Mouse (Mus musculus): ENCODE measurements around the gene Samt2. TPM values are rescaled to one million over a fixed set of nuclear protein-coding genes. Genes with fewer than 3 reads are reported as not detected.
"Not testable (repeated sequence)": the region's sequence is repeated elsewhere in the genome, so short reads cannot be mapped to it uniquely, and the experiment has no call there.

Samt2 gene
- total RNA-seq (2014; fragmentation: Nextera tagmentation) (not detected in 2 replicates), total RNA-seq (2017) (not detected in 2 replicates), polyA plus RNA-seq (2012) (not detected in 2 replicates)

DNA sequence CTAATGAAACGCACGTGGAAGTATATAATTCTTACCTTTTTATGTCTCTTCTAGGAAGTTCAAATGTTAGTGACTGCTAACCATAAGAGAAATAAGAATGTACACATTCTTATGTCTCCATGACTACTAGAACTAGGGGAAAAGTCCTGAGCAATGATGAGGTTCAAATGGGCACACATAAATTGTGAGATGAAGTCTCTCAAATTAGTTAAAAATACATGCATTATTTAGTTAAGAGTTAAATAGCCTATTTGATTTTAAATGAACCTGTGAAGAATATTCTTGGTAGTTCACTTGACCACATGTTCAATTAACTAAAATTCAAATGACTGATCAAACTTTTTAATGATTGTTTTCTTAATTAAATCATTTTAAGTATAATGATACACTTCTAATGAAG is at the start of gene Samt2:
Samt2 (minus strand) TSS at position 101 of the 400 bp plus-strand sequence.
- not testable (repeated sequence) for H3K27me3 ChIP-seq (ENCODE audit: insufficient read depth, low read length)

More for the DNA sequence above, at the start of gene Samt2:
- not testable (repeated sequence) for ATAC-seq (ENCODE audit: extremely low read depth, insufficient number of reproducible peaks, low FRiP score, poor library complexity, severe bottlenecking); DNase-seq (ENCODE audit: low spot score); H3K4me3 ChIP-seq (ENCODE audit: low read depth, low read length); H3K4me1 ChIP-seq (ENCODE audit: insufficient read depth, low read depth, low read length); H3K9me3 ChIP-seq (replicated peaks); H3K36me3 ChIP-seq (replicated peaks)

Other genes starting within 250 kb of the Samt2 start
- gene 4930524N10Rik, start 236.0 kb downstream of the Samt2 start, total RNA-seq (2014; fragmentation: Nextera tagmentation) = not detected in 2 replicates
- gene 4930524N10Rik, start 236.0 kb downstream of the Samt2 start, total RNA-seq (2017) = not detected in 2 replicates
- not detected in 2 replicates for gene 4930524N10Rik, start 236.0 kb downstream of the Samt2 start, polyA plus RNA-seq (2012)
- not detected in 2 replicates for gene Samt4, start 97.4 kb downstream of the Samt2 start, total RNA-seq (2014; fragmentation: Nextera tagmentation)
- gene Samt4, start 97.4 kb downstream of the Samt2 start, total RNA-seq (2017) = not detected in 2 replicates
- not detected in 2 replicates for gene Samt4, start 97.4 kb downstream of the Samt2 start, polyA plus RNA-seq (2012)